Mouse (Mus musculus) heart, embryonic 12.5 days (tissue): ENCODE results near the gene Il10. TPM values are rescaled to one million over a fixed set of nuclear protein-coding genes. Genes with fewer than 3 reads are reported as not detected.
"Not testable (repeated sequence)": the region's sequence is repeated elsewhere in the genome, so short reads cannot be mapped to it uniquely, and the experiment has no call there.

Experiments
- ATAC-seq: fragments of 200-750 bp; cut with Nextera tagmentation; 2 replicates; pipeline ENCODE4 v1.8.0; 2017; ENCODE audit warnings: moderate TSS enrichment, moderate library complexity; ENCODE audit not compliant: insufficient number of reproducible peaks, low FRiP score
- H3K27ac ChIP-seq: fragments of 300-500 bp; sonication (generic); 2 replicates; pipeline ENCODE4 v1.5.1; 2016; ENCODE audit warnings: mild to moderate bottlenecking, moderate library complexity; ENCODE audit not compliant: poor library complexity, severe bottlenecking
- H3K27me3 ChIP-seq: fragments of 300-500 bp; sonication (generic); replicated peaks from 2 replicates; pipeline ENCODE4 v1.6.1; 2016; ENCODE audit warnings: mild to moderate bottlenecking, moderate library complexity
- H3K36me3 ChIP-seq: fragments of 300-500 bp; sonication (generic); 2 replicates; pipeline ENCODE4 v1.6.1; 2016; ENCODE audit warnings: mild to moderate bottlenecking, moderate library complexity
- H3K4me1 ChIP-seq: fragments of 300-500 bp; sonication (generic); replicated peaks from 2 replicates; pipeline ENCODE4 v1.6.1; 2016; ENCODE audit warnings: mild to moderate bottlenecking
- H3K4me2 ChIP-seq: fragments of 300-500 bp; sonication (generic); 2 replicates; pipeline ENCODE4 v1.6.1; 2016; ENCODE audit warnings: mild to moderate bottlenecking, moderate library complexity
- H3K4me3 ChIP-seq: fragments of 300-500 bp; sonication (generic); 2 replicates; pipeline ENCODE4 v1.5.1; 2016; ENCODE audit warnings: mild to moderate bottlenecking
- H3K9ac ChIP-seq: fragments of 300-500 bp; sonication (generic); 2 replicates; pipeline ENCODE4 v1.6.1; 2016; ENCODE audit warnings: mild to moderate bottlenecking, moderate library complexity
- H3K9me3 ChIP-seq: fragments of 300-500 bp; sonication (generic); replicated peaks from 2 replicates; pipeline ENCODE4 v1.6.1; 2016; ENCODE audit warnings: mild to moderate bottlenecking, moderate library complexity
- WGBS: fragments of 180-500 bp; shearing (Covaris S2); methylation state at CpG from one replicate; pipeline ENCODE4 v1.1.7; 2016; 5-methylcytosine and 5-hydroxymethylcytosine counted together
- polyA plus RNA-seq: library from polyadenylated mRNA; unstranded; fragments of >200 nt; fragmentation: Nextera tagmentation; extraction: Ambion mirVana; gene quantifications from 2 replicates; pipeline ENCODE4 v1.2.1, GENCODE M21; 2016

The Il10 gene
- polyA plus RNA-seq, 1 experiment from 2014 or later, result not detected

- Histone ChIP-seq H3K4me3 (no peak overlapping the region), H3K36me3 (no peaks in the 10 kb centered on the region), H3K9me3 (no peaks in the 10 kb centered on the region), H3K4me2 (no peak overlapping the region), H3K27me3 (0 out of 2 replicates have a peak, but pooled peaks cover 6% of the 10 kb centered on the region), H3K27ac (no peak overlapping the region), H3K9ac (no peak overlapping the region), H3K4me1 (no peaks in the 10 kb centered on the region)
- no peak for ATAC-seq
- 54% methylated on average over 12 of the region's 12 CpGs for WGBS
These were observed 1.0 kb downstream of the Il10 start for GRCm38 (mm10) chr1:131020425-131021310.

GRCm38 (mm10) chr1:131021438-131021837, 1.8 kb downstream of the Il10 start:
- H3K9me3 ChIP-seq, result no peaks in the 10 kb centered on the region
- 58% methylated on average over 9 of the region's 9 CpGs for WGBS
- no peak overlapping the region for H3K4me3 ChIP-seq
- no peaks in the 10 kb centered on the region for H3K4me1 ChIP-seq
- H3K27ac ChIP-seq, result no peak overlapping the region
- H3K9ac ChIP-seq, result no peak overlapping the region
- H3K36me3 ChIP-seq, result no peaks in the 10 kb centered on the region
- ATAC-seq, result no peak
- H3K4me2 ChIP-seq, result no peak overlapping the region
- H3K27me3 ChIP-seq, result 0 out of 2 replicates have a peak, but pooled peaks cover 6% of the 10 kb centered on the region

- no peak for ATAC-seq
- Histone ChIP-seq H3K27ac (no peak overlapping the region), H3K9ac (no peak overlapping the region), H3K27me3 (0 out of 2 replicates have a peak, but pooled peaks cover 6% of the 10 kb centered on the region), H3K9me3 (no peaks in the 10 kb centered on the region), H3K4me2 (no peak overlapping the region), H3K4me1 (no peaks in the 10 kb centered on the region), H3K36me3 (no peaks in the 10 kb centered on the region), H3K4me3 (no peak overlapping the region)
- 55% methylated on average over 11 of the region's 11 CpGs for WGBS
These were observed 2.4 kb downstream of the Il10 start for GRCm38 (mm10) chr1:131021900-131022590.

- Histone ChIP-seq H3K27ac (no peak overlapping the region), H3K9me3 (no peaks in the 10 kb centered on the region), H3K36me3 (no peaks in the 10 kb centered on the region), H3K9ac (no peak overlapping the region), H3K4me2 (no peak overlapping the region), H3K4me3 (no peak overlapping the region), H3K4me1 (no peaks in the 10 kb centered on the region), H3K27me3 (0 out of 2 replicates have a peak, but pooled peaks cover 6% of the 10 kb centered on the region)
- 51% methylated on average over 5 of the region's 5 CpGs for WGBS
- no peak for ATAC-seq
These were observed 3.1 kb downstream of the Il10 start for GRCm38 (mm10) chr1:131022591-131023249.

GRCm38 (mm10) chr1:131023250-131023858, 3.7 kb downstream of the Il10 start:
- not testable (repeated sequence) for H3K4me2 ChIP-seq, H3K27ac ChIP-seq, H3K9me3 ChIP-seq, H3K27me3 ChIP-seq, H3K9ac ChIP-seq, H3K4me3 ChIP-seq, H3K4me1 ChIP-seq, ATAC-seq, H3K36me3 ChIP-seq
- 70% methylated on average over 4 of the region's 4 CpGs for WGBS

GRCm38 (mm10) chr1:131024900-131025842, 5.5 kb downstream of the Il10 start:
- 70% methylated on average over 8 of the region's 8 CpGs for WGBS
- H3K4me1 ChIP-seq, result no peaks in the 10 kb centered on the region
- H3K4me2 ChIP-seq, result no peak overlapping the region
- ATAC-seq, result no peak
- H3K9ac ChIP-seq, result no peak overlapping the region
- H3K36me3 ChIP-seq, result no peaks in the 10 kb centered on the region
- 0 out of 2 replicates have a peak, but pooled peaks cover 6% of the 10 kb centered on the region for H3K27me3 ChIP-seq
- no peaks in the 10 kb centered on the region for H3K9me3 ChIP-seq
- H3K27ac ChIP-seq, result no peak overlapping the region
- no peak overlapping the region for H3K4me3 ChIP-seq

GRCm38 (mm10) chr1:131025843-131026190, 6.2 kb downstream of the Il10 start:
- no peak for ATAC-seq
- 54% methylated on average over 4 of the region's 4 CpGs for WGBS
- no peak overlapping the region for H3K4me3 ChIP-seq

GRCm38 (mm10) chr1:131029215-131029614, 9.6 kb downstream of the Il10 start:
- Histone ChIP-seq H3K27ac (no peak overlapping the region), H3K27me3 (no peaks in the 10 kb centered on the region), H3K9me3 (no peaks in the 10 kb centered on the region), H3K4me2 (no peak overlapping the region), H3K9ac (no peak overlapping the region), H3K4me1 (no peaks in the 10 kb centered on the region), H3K4me3 (no peak overlapping the region), H3K36me3 (no peaks in the 10 kb centered on the region)
- no peak for ATAC-seq
- 68% methylated on average over 3 of the region's 3 CpGs for WGBS

More at GRCm38 (mm10) chr1:131025843-131026190, 6.2 kb downstream of the Il10 start:
- Histone ChIP-seq H3K27me3 (0 out of 2 replicates have a peak, but pooled peaks cover 5% of the 10 kb centered on the region), H3K4me2 (no peak overlapping the region), H3K36me3 (no peaks in the 10 kb centered on the region), H3K4me1 (no peaks in the 10 kb centered on the region), H3K9me3 (no peaks in the 10 kb centered on the region), H3K27ac (no peak overlapping the region), H3K9ac (no peak overlapping the region)

- 43% methylated on average over 7 of the region's 7 CpGs for WGBS
- Histone ChIP-seq H3K4me3 (no peak overlapping the region), H3K9ac (no peak overlapping the region), H3K9me3 (no peaks in the 10 kb centered on the region), H3K27me3 (no peaks in the 10 kb centered on the region), H3K4me2 (no peak overlapping the region), H3K36me3 (no peaks in the 10 kb centered on the region), H3K4me1 (no peaks in the 10 kb centered on the region), H3K27ac (no peak overlapping the region)
- 0 out of 2 replicates have a peak, but pooled peaks have one; percentile 18 for ATAC-seq
These were observed 10.6 kb downstream of the Il10 start for GRCm38 (mm10) chr1:131030261-131030660.

- no peak overlapping the region for H3K4me3 ChIP-seq
- H3K36me3 ChIP-seq, result no peaks in the 10 kb centered on the region
- no peaks in the 10 kb centered on the region for H3K9me3 ChIP-seq
- H3K4me2 ChIP-seq, result no peak overlapping the region
- H3K9ac ChIP-seq, result no peak overlapping the region
- no peaks in the 10 kb centered on the region for H3K27me3 ChIP-seq
- ATAC-seq, result no peak
- no peak overlapping the region for H3K27ac ChIP-seq
- WGBS, result 51% methylated on average over 3 of the region's 3 CpGs
- no peaks in the 10 kb centered on the region for H3K4me1 ChIP-seq
These were observed 11.6 kb downstream of the Il10 start for GRCm38 (mm10) chr1:131031267-131031666.
